Mouse (Mus musculus) Patski (cell line): Measurements from ENCODE around the gene Phb2. TPM values are rescaled to one million over a fixed set of nuclear protein-coding genes. Genes with fewer than 3 reads are reported as not detected.
A peak's percentile ranks its signal among the peaks of the same experiment; 100 is the strongest.

Experiments
- ATAC-seq: fragments of 100-300 bp; one replicate; pipeline ENCODE4 v1.8.0; 2021
- CTCF ChIA-PET: fragments of 350-600 bp; sonication (Branson Sonifier 250); formaldehyde crosslinking; loops from one replicate; lab custom pipeline; 2022; ENCODE audit warnings: inconsistent platforms; lab: Charles Lee
- POLR2A ChIA-PET: fragments of 350-600 bp; sonication (Branson Sonifier 250); formaldehyde crosslinking; loops from one replicate; lab custom pipeline; 2022; ENCODE audit warnings: antibody characterized with exemption, inconsistent platforms; lab: Charles Lee
- DNase-seq: peaks from one replicate; pipeline ENCODE4 v3.0.0-alpha.2; 2011; ENCODE audit warnings: low read depth, low spot score
- H3K27me3 ChIP-seq: fragments of 371-371 bp; one replicate; pipeline ENCODE4 v1.5.1; 2021
- CTCF ChIP-seq: fragments of 100-300 bp; IDR thresholded peaks from one replicate; pipeline ENCODE4 v1.5.1; 2021
- in situ Hi-C: fragments of 300-500 bp; cut with MboI; formaldehyde crosslinking; loops from 3 replicates; pipeline ENCODE4 v1.11.1; 2018; ENCODE audit warnings: low pct_unique_long_range_greater_than_20kb, mixed read lengths
- polyA plus RNA-seq: library from polyadenylated mRNA; unstranded; gene quantifications from one replicate; pipeline ENCODE4 v1.2.3, GENCODE M21; 2021

Gene Phb2
- polyA plus RNA-seq = 275 TPM

GRCm38 (mm10) chr6:124711824-124712782 is at the start of gene Phb2, which contains the start of gene Emg1:
Gene Phb2, plus strand, starts transcription at chr6:124712336.
Gene Emg1, minus strand, starts transcription at chr6:124712178.
- ATAC-seq (peak; percentile 94), DNase-seq (peak; percentile 84)
- in situ Hi-C loops = no loop called here
- ChIA-PET POLR2A (interaction anchor here (1.1 to 1.4 kb wide), 2 partner anchors 10 to 47 kb away, joined by 3 to 4 read pairs; no protein-coding TSS in a partner anchor), CTCF (interaction anchor here (0.9 to 2.2 kb wide), 4 partner anchors 10 to 47 kb away, joined by 3 to 4 read pairs (median 4); no protein-coding TSS in a partner anchor)
- no peaks in the 10 kb centered on the region for H3K27me3 ChIP-seq
- no peak for TF ChIP-seq CTCF

GRCm38 (mm10) chr6:124662477-124663423 is 49.4 kb upstream of the Phb2 start, which contains the start of gene Lpcat3:
Gene Lpcat3, plus strand, starts transcription at chr6:124663027.
- no peak for TF ChIP-seq CTCF
- POLR2A ChIA-PET = interaction anchor here (0.6 to 2.6 kb wide), 2 partner anchors 24 to 39 kb away, joined by 4 to 14 read pairs; no protein-coding TSS in a partner anchor
- no peaks in the 10 kb centered on the region for H3K27me3 ChIP-seq
- CTCF ChIA-PET = interaction anchor here (0.6 to 3.1 kb wide), 14 partner anchors 9 to 169 kb away, joined by 3 to 23 read pairs (median 4); no protein-coding TSS in a partner anchor
- in situ Hi-C loops = no loop called here
- DNase-seq (peak; percentile 71), ATAC-seq (peak; percentile 98)

- ChIA-PET POLR2A (interaction anchor here (2.6 kb wide), 1 partner anchor 39 kb away, joined by 14 read pairs; no protein-coding TSS in a partner anchor), CTCF (interaction anchor here (0.9 to 3.1 kb wide), 6 partner anchors 9 to 96 kb away, joined by 3 to 23 read pairs (median 5); no protein-coding TSS in a partner anchor)
- ATAC-seq (no peak), DNase-seq (no peak)
- in situ Hi-C loops = no loop called here
- no peak for TF ChIP-seq CTCF
- no peaks in the 10 kb centered on the region for H3K27me3 ChIP-seq
Observed at GRCm38 (mm10) chr6:124663424-124663795, 48.7 kb upstream of the Phb2 start.

GRCm38 (mm10) chr6:124664256-124664655 is 47.9 kb upstream of the Phb2 start:
- no peak for DNase-seq

GRCm38 (mm10) chr6:124665011-124665410 is 47.1 kb upstream of the Phb2 start:
- DNase-seq (no peak), ATAC-seq (no peak)
- in situ Hi-C loops = no loop called here
- ChIA-PET CTCF (no interaction called here), POLR2A (no interaction called here)
- H3K27me3 ChIP-seq = no peaks in the 10 kb centered on the region
- TF ChIP-seq CTCF = no peak

More at GRCm38 (mm10) chr6:124664256-124664655, 47.9 kb upstream of the Phb2 start:
- H3K27me3 ChIP-seq = no peaks in the 10 kb centered on the region
- ATAC-seq = no peak
- ChIA-PET CTCF (interaction anchor here (1.6 to 3.1 kb wide), 3 partner anchors 18 to 37 kb away, joined by 4 to 23 read pairs (median 15); no protein-coding TSS in a partner anchor), POLR2A (no interaction called here)
- no peak for TF ChIP-seq CTCF
- in situ Hi-C loops = no loop called here

- ATAC-seq = no peak
- CTCF ChIA-PET = interaction anchor here (0.8 to 1.5 kb wide), 2 partner anchors 14 to 38 kb away, joined by 3 to 5 read pairs; no protein-coding TSS in a partner anchor
- H3K27me3 ChIP-seq = no peaks in the 10 kb centered on the region
- no peak for TF ChIP-seq CTCF
- POLR2A ChIA-PET = interaction anchor here (0.5 to 1.2 kb wide), 2 partner anchors 12 to 33 kb away, joined by 3 to 4 read pairs; no protein-coding TSS in a partner anchor
- no peak for DNase-seq
- in situ Hi-C loops = no loop called here
Observed at GRCm38 (mm10) chr6:124669234-124669859, 42.8 kb upstream of the Phb2 start.

- in situ Hi-C loops = no loop called here
- H3K27me3 ChIP-seq = no peaks in the 10 kb centered on the region
- ChIA-PET CTCF (interaction anchor here (0.6 kb wide), 1 partner anchor 23 kb away, joined by 3 read pairs; no protein-coding TSS in a partner anchor), POLR2A (interaction anchor here (1.2 kb wide), 1 partner anchor 32 kb away, joined by 3 read pairs; no protein-coding TSS in a partner anchor)
- DNase-seq (no peak), ATAC-seq (no peak)
- no peak for TF ChIP-seq CTCF
Observed at GRCm38 (mm10) chr6:124670281-124670900, 41.7 kb upstream of the Phb2 start.

GRCm38 (mm10) chr6:124672100-124672499 is 40.0 kb upstream of the Phb2 start:
- CTCF ChIA-PET = interaction anchor here (0.8 to 1.5 kb wide), 5 partner anchors 9 to 42 kb away, joined by 3 to 4 read pairs (median 3); partner anchors contain the start of gene Lpcat3
- POLR2A ChIA-PET = no interaction called here
- no peak for TF ChIP-seq CTCF
- in situ Hi-C loops = no loop called here
- ATAC-seq = peak; percentile 54
- H3K27me3 ChIP-seq = no peaks in the 10 kb centered on the region
- no peak for DNase-seq

- DNase-seq (no peak), ATAC-seq (no peak)
- CTCF ChIA-PET = interaction anchor here (0.9 to 1.3 kb wide), 3 partner anchors 12 to 31 kb away, joined by 3 to 4 read pairs (median 3); no protein-coding TSS in a partner anchor
- no peaks in the 10 kb centered on the region for H3K27me3 ChIP-seq
- in situ Hi-C loops = no loop called here
- POLR2A ChIA-PET = no interaction called here
- TF ChIP-seq CTCF = no peak
Observed at GRCm38 (mm10) chr6:124673619-124674018, 38.5 kb upstream of the Phb2 start.
